Mouse (Mus musculus) MEL-GATA-1-ER (cell line): ENCODE measurements around the gene Prpf4.

Experiments used
- DNase-seq: peaks from one replicate; pipeline ENCODE4 v3.0.0-alpha.2; 2012; ENCODE audit warnings: low read depth; ENCODE audit errors: extremely low read depth

Prpf4 gene

GRCm38 (mm10) chr4:62437256-62437778, 28.7 kb downstream of the Prpf4 start:
- DNase-seq, result no peak

DNA sequence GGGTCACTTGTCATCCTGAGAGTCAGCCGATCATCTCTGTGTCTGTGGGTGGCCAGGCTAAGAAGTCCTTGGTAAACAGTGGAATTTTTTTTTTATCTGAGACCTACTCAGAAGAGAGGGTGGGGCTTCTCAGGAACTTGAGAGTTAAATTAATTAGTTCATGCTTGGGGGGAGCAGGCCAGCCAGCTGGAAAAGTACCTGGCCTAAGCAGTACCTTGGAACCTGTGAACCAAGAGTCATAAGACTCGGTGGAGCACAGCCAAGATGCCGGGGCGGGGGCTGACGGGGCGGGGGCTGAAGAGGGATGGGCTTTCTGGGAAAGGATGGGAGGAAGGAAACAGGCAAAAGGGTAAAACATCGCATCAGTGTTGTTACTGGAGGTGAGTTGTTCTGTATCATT, 29.3 kb downstream of the Prpf4 start:
- DNase-seq, result no peak

DNA sequence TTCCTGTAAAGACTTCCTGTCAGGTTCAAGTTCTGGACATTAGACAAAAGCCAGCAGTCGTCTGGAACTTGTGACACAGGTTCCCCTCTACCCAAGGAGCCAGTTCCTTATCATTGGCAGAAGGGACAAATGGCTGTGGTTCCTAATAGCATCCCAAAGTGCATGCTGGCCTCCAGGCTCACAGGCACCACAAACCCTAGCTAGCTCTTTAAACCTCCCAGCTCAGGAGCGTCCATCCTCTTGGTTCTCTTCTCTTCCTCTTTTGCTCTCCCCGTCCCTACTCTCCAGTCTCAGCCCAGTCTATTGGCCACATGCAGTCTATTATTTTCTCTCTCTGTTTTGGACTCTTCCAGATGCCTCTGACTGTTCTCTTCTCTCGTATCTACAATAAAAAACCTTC, 31.2 kb downstream of the Prpf4 start:
- DNase-seq, result no peak

DNA sequence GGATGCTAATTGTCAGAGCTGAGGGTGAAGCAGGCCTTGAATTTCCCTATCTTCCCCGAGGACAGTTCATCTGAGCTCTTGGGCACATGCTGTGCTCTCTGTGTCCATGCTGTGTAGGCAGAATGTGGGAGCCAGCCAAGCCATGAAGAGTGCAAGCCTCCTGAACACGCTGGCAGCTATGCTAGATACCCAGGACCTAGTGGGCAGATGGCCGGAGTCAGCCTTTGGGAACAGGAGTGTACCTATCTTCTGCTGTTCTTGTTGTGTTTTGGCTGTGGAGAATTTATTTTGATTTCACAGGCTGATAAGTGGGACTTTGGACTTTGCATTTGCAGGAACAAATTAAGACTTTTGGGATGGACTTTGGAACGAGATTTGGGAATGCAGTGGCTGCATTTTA, 31.9 kb downstream of the Prpf4 start:
- no peak for DNase-seq

- no peak for DNase-seq
Measured at GRCm38 (mm10) chr4:62440986-62441385, 32.4 kb downstream of the Prpf4 start.

GRCm38 (mm10) chr4:62454995-62455394, 46.4 kb downstream of the Prpf4 start:
- DNase-seq, result peak; percentile 31

GRCm38 (mm10) chr4:62459081-62459480, 50.5 kb downstream of the Prpf4 start:
- no peak for DNase-seq

GRCm38 (mm10) chr4:62460348-62460747, 51.8 kb downstream of the Prpf4 start:
- no peak for DNase-seq

DNA sequence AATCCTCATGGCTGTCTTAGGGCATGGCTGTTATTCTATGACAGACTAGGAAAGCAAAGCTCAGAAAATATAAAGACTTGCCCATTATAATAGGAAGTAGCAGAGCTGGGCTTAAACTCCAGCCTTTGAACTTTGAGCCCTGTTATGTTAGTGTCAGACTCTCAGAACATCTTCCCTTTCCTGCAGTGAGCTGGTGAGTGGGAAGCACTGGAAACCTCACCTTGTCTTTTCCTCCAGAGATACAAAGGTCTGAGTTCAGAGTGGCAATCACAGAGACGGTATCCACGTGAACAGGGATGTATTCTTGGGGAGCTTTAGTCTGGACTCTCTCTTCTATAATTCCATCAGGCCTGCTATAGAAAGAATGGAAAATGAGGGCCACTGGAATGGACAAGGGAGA, 54.5 kb downstream of the Prpf4 start:
- no peak for DNase-seq

DNA sequence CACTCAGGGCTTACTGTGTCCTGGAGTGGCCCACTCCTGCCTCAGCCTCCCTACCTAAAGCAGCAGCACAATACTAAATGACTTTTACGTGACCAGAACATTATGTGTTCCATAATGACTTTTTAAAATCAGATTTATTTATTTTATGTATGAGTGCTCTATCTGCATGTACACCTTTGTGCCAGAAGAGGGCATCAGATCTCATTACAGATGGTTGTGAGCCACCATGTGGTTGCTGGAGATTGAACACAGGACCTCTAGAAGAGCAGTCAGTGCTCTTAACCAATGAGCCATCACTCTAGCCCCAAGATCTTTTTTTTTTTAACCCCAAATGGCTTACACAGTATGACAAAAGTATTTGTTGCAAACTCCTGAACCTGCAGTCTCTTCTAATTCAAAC, 59.6 kb downstream of the Prpf4 start:
- DNase-seq, result no peak

- no peak for DNase-seq
Measured at GRCm38 (mm10) chr4:62470598-62471051, 62.0 kb downstream of the Prpf4 start, which contains the start of gene Wdr31. Gene Wdr31, minus strand, starts transcription at chr4:62470896.

GRCm38 (mm10) chr4:62472071-62472470, 63.5 kb downstream of the Prpf4 start:
- DNase-seq, result no peak

DNA sequence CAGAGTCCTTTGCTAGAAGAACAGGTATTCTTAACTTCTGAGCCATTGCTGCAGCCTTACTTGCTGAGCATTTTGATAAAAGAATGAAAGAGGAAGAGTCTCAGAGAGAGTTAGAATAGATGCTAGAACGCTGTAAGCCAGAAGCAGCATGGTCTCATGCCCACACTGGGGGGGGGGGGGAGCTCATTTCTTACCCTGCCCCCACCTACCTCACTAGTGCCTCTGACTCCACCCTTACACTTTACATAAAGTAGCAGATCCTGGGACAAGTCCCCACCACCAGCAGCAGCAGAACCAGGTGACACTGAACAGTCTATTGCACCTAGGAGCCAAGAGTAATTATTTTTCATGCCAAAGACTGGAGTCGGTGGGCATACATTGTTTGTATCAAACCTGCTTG, 66.5 kb downstream of the Prpf4 start:
- no peak for DNase-seq

DNA sequence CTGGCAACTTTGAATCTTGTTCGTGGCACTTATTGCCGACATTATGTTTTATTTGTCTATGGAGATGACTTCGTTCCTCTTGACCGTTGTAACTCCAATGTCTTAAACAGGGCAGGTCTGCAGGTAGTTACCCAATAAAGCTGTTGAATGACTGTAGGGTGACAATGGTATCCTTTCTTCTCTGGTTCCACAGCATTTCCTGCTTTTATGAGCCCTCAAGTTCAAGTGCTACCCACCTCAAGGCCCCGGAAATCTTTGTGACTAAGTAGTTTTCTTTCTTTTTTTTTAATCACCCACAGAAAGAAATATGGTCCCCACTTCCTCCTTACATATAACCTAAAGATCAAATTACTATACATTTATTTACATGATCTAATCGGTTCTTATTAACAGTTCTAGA, 67.2 kb downstream of the Prpf4 start:
- no peak for DNase-seq
